Mouse (Mus musculus): ENCODE data around the gene Ptprk. TPM values are rescaled to one million over a fixed set of nuclear protein-coding genes. Genes with fewer than 3 reads are reported as not detected.

Ptprk gene
- polyA plus RNA-seq, 1 experiment from 2014 or later = 37.8 TPM

DNA sequence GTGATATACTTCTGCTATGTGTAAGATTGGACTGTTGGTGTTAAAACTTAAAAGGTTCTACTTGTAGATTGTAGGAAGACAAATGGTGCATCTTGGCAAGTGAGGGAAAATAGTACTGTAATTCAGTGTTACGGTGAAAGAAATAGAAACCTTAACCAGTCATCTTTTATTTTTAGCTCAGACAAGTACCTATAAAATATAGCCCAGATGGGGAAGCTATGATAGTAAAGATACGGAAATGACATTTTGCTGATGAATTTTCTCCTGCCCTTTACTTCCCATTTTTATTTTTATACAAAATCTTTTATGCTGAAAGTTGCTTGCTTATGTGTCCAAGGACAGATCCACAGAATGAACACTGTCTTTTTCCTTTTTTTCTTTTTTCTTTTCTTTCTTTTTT, 248.4 kb downstream of the Ptprk start:
- ATAC-seq (replicated peaks; ENCODE audit: low FRiP score) = no peak
- no peak overlapping the region for H3K27ac ChIP-seq
- WGBS = 85% methylated on average over 2 of the region's 2 CpGs
- no peaks in the 10 kb centered on the region for H3K9me3 ChIP-seq (replicated peaks)
- H3K27me3 ChIP-seq = no peaks in the 10 kb centered on the region
- no peaks in the 10 kb centered on the region for H3K36me3 ChIP-seq
- H3K9ac ChIP-seq = no peak overlapping the region
- no peaks in the 10 kb centered on the region for H3K4me1 ChIP-seq
- no peak overlapping the region for H3K4me3 ChIP-seq (replicated peaks)
- H3K4me2 ChIP-seq = no peak overlapping the region

DNA sequence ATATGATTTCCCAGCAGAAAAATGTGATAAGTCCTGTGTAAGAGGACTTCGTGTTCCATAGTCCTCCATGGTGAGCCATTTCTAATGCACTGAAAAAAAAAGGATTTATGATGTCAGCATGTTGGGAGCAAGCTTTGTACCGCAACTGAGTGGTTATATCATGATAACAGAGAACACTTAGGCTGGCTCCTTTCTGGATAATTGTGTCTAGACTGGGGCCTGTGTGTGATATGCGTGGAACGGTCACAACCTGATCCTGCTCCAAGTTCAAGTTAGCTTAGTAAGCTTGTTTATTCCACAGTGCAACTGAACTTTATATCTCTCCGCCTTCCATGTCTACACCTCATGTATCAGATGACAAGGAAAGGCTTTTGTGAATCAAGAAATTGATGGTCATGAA, 260.6 kb downstream of the Ptprk start:
- Histone ChIP-seq H3K9me3 (replicated peaks) (no peaks in the 10 kb centered on the region), H3K4me2 (no peak overlapping the region), H3K9ac (no peak overlapping the region), H3K27me3 (no peaks in the 10 kb centered on the region), H3K4me3 (replicated peaks) (no peak overlapping the region), H3K4me1 (no peaks in the 10 kb centered on the region), H3K27ac (no peak overlapping the region), H3K36me3 (no peaks in the 10 kb centered on the region)
- 85% methylated on average over 5 of the region's 5 CpGs for WGBS
- ATAC-seq (replicated peaks; ENCODE audit: low FRiP score) = no peak

DNA sequence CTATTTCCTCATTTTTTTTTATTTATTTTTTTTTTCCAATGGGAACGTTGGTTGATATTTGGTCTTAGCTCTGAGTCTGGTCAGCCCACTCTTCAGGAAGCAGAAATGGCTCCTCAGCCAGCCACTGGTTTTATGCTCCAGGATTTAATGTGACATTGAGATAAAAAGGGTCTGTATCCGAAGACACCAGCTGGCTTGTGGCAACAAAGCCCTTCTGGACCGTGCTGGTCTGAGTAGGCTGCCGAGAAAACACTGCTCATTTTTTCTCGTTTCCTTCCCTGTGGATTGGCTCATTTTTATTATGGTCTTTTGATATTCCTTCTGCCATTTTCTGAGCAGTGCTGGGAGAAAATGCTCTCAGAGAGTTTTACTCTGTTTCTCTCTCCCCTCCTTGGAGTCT, 263.9 kb downstream of the Ptprk start:
- no peaks in the 10 kb centered on the region for H3K9me3 ChIP-seq (replicated peaks)
- H3K27me3 ChIP-seq = no peaks in the 10 kb centered on the region
- ATAC-seq (replicated peaks; ENCODE audit: low FRiP score) = no peak
- no peaks in the 10 kb centered on the region for H3K36me3 ChIP-seq
- no peak overlapping the region for H3K9ac ChIP-seq
- H3K27ac ChIP-seq = no peak overlapping the region
- 56% methylated on average over 5 of the region's 5 CpGs for WGBS
- H3K4me1 ChIP-seq = no peaks in the 10 kb centered on the region
- no peak overlapping the region for H3K4me2 ChIP-seq
- H3K4me3 ChIP-seq (replicated peaks) = no peak overlapping the region

DNA sequence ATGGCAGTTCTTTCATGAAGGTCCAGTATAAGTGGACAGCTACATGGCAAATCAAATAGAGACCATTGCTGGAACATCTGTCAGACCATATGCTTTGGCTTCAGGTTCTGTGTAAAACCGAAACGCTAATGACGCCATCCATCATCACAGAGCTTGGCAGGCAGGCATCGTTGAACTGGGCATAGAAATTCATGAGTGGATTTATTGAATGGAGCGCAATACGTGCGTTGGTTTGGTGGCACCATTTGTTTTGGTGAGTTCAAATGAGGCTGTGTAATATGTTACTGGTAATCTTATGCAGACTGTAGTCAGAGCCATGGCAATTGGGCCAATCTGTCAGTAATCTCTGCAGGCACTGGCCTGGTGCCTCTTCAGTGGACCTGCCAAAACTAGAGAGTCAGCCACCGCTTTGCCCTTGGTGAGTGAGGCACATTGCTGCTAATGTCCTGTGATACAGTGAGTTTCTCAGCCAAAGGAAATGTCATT, 270.6 kb downstream of the Ptprk start:
- Histone ChIP-seq H3K36me3 (no peaks in the 10 kb centered on the region), H3K27me3 (no peaks in the 10 kb centered on the region), H3K27ac (no peak overlapping the region), H3K9me3 (replicated peaks) (no peaks in the 10 kb centered on the region), H3K9ac (no peak overlapping the region), H3K4me3 (replicated peaks) (no peak overlapping the region), H3K4me1 (no peaks in the 10 kb centered on the region), H3K4me2 (no peak overlapping the region)
- ATAC-seq (replicated peaks; ENCODE audit: low FRiP score) = no peak
- WGBS = 94% methylated on average over 8 of the region's 8 CpGs

DNA sequence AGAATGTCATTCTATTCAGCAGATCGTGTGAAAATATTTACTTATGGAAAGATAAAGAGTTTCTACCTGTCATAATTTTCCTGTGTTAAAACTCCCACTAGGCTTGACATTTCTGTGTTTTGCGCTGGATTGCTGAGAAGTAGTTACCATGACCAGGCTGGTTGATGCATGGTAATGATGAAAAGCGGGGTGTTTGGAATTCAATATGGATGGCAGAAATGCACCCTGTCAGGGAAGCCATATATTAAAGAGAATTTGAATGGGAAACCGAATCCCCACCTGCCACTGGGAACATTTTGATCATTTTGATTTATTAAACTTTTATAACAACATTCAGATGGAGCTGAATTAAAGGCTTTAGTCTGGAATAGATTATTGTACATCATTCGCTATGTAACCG, 290.7 kb downstream of the Ptprk start:
- no peaks in the 10 kb centered on the region for H3K36me3 ChIP-seq
- no peaks in the 10 kb centered on the region for H3K9me3 ChIP-seq (replicated peaks)
- H3K4me3 ChIP-seq (replicated peaks) = no peak overlapping the region
- no peaks in the 10 kb centered on the region for H3K4me1 ChIP-seq
- ATAC-seq (replicated peaks; ENCODE audit: low FRiP score) = no peak
- H3K9ac ChIP-seq = no peak overlapping the region
- no peak overlapping the region for H3K4me2 ChIP-seq
- no peaks in the 10 kb centered on the region for H3K27me3 ChIP-seq
- 72% methylated on average over 6 of the region's 6 CpGs for WGBS
- H3K27ac ChIP-seq = no peak overlapping the region

DNA sequence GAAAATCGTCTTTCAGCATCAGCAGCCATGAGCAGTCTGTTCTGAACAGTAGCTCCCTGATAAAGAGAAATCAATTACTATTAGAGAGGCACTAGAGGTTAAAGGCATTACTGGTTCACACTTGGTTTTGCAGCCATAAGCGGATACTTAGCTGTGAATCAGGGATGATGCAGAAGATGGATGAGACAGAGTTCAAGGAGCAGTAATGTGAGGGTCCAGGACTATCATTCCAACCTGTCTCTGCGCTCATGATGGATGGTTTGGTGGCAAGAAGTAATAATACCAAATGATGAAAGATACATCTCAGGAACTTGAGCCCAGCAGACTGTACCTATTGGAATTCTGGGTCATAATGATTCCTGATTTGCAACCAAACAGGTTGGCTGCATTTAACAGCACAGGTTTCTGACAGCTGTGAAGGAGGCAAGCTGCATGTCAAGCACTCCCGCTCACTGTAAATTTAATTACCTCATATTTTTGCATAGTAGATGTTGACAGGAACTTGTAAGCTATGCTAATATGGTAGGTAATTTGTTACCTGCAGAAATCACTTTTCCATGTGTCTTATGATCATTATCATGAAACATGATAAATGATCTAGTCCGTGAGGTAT, 291.6 kb downstream of the Ptprk start:
- Histone ChIP-seq H3K27me3 (no peaks in the 10 kb centered on the region), H3K9ac (no peak overlapping the region), H3K4me2 (no peak overlapping the region), H3K4me3 (replicated peaks) (no peak overlapping the region), H3K36me3 (no peaks in the 10 kb centered on the region), H3K27ac (no peak overlapping the region), H3K4me1 (no peaks in the 10 kb centered on the region), H3K9me3 (replicated peaks) (no peaks in the 10 kb centered on the region)
- WGBS = 72% methylated on average over 5 of the region's 5 CpGs
- no peak for ATAC-seq (replicated peaks; ENCODE audit: low FRiP score)

DNA sequence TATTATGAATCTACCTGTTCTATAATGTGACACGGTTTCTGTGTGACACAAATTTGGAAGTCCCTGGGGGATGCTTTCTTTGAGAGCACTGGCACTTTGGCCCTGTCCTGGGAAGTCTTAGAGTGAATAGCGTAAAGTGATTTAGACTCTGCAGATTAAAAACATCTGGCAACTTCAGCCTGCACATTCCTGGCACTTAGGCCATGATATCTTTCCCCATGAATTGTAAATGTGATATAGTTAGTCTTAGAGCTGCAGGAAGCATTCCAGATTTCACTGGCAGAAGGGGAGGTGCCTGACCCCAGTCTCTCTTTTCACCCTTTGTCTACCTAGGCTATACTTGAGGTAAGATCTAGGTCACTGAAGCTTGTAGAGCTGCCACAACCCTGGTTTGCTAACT, 295.2 kb downstream of the Ptprk start:
- H3K9me3 ChIP-seq (replicated peaks) = no peaks in the 10 kb centered on the region
- no peak overlapping the region for H3K27ac ChIP-seq
- no peak overlapping the region for H3K4me3 ChIP-seq (replicated peaks)
- 36% methylated on average over 2 of the region's 2 CpGs for WGBS
- no peak for ATAC-seq (replicated peaks; ENCODE audit: low FRiP score)
- H3K36me3 ChIP-seq = no peaks in the 10 kb centered on the region
- no peak overlapping the region for H3K4me2 ChIP-seq
- H3K27me3 ChIP-seq = no peaks in the 10 kb centered on the region
- H3K4me1 ChIP-seq = no peaks in the 10 kb centered on the region
- H3K9ac ChIP-seq = no peak overlapping the region

DNA sequence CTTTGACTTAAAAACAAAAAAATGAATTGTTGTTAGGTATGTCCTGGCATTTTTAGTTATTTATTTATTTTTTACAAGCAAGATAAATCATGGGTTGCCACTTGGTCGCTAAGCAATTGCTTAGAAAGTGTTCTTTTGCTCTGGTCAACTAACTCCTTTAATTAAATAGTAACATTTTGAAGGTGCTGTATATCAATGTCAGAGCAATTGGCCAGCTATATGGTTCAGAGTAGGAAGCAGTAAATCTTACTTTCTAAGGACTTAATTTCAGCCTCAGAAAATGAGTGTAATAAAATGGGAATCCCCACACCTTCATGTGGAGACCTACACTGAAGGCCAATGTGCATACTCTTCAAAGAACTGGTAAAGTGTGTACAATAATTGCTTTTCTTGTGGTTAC, 300.3 kb downstream of the Ptprk start:
- no peaks in the 10 kb centered on the region for H3K9me3 ChIP-seq (replicated peaks)
- peak; percentile 52; the same call in 1 of the 2 replicates for ATAC-seq (replicated peaks; ENCODE audit: low FRiP score)
- no peaks in the 10 kb centered on the region for H3K36me3 ChIP-seq
- H3K4me2 ChIP-seq = no peak overlapping the region
- no peak overlapping the region for H3K9ac ChIP-seq
- H3K4me1 ChIP-seq = 0 out of 2 replicates have a peak, but pooled peaks cover 3% of the 10 kb centered on the region
- WGBS = 14% methylated on average over 1 of the region's 1 CpGs
- no peak overlapping the region for H3K27ac ChIP-seq
- no peak overlapping the region for H3K4me3 ChIP-seq (replicated peaks)
- H3K27me3 ChIP-seq = no peaks in the 10 kb centered on the region

DNA sequence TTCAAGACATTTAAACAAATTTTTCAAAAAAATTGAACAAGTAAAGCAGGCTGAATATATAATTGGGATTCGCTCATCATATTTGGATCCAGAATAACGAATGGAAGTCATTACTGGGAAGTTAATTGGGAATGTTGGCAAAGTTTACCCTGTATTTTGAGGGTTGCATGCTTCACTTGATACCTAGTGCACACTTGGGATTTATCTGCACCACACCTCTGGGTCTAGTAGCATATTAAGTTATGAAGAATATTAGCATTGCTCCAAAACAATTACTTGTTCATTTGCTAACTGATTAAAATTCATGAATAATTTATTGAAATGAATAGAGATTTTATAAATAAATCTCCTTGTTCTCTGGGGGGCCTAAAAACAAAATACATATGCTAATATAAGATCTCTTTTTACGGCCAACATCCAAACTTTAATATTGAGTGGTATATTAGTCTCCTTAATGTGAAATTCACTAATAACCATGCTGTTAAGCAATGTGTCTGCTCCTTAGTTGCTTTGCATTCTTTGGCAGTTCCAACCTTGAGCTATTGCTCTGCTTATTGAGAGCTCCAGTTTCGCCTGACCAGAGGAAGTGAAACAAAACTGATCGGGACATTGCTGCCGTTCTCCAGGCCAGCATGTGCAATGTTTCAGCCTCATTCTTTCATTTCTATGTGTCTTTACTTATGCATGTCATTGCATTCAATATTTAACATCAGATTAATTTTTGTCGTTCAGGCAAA, 305.3 kb downstream of the Ptprk start:
- no peak for ATAC-seq (replicated peaks; ENCODE audit: low FRiP score)
- H3K4me1 ChIP-seq = 0 out of 2 replicates have a peak, but pooled peaks cover 2% of the 10 kb centered on the region
- no peaks in the 10 kb centered on the region for H3K27me3 ChIP-seq
- H3K9me3 ChIP-seq (replicated peaks) = no peaks in the 10 kb centered on the region
- WGBS = 85% methylated on average over 7 of the region's 7 CpGs
- H3K9ac ChIP-seq = no peak overlapping the region
- no peaks in the 10 kb centered on the region for H3K36me3 ChIP-seq
- H3K4me2 ChIP-seq = no peak overlapping the region
- H3K4me3 ChIP-seq (replicated peaks) = no peak overlapping the region
- H3K27ac ChIP-seq = no peak overlapping the region

DNA sequence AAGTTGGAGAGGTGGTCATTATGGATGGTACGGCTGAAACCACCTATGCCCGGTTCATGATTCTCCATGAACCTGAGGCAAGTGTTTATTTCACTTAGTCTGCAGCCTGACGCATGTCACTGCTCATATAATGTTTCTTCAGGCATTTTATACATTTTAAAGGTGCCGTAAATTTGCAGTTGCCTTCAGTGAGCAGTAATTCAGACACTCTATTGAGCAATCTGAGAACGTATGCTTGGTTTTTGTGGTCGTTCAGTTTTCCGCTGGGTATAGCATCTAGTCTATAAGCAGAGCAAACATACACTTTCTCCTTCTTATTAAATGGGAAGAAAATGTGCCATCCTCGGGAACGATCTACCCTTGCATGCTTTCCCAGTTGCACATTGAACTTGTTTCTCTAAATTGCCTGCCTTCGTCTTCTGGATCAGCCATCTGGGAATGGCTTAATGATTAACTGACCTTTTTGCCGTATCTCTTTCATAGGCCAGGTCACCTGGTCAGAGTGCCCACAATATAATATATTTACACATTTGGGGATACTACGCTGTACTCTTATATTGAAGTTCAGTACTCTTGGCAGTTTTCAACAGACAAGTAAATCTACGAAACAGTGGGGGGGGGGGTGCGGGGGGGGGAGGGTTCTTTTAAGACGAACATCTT, 313.1 kb downstream of the Ptprk start:
- no peaks in the 10 kb centered on the region for H3K36me3 ChIP-seq
- peak overlapping the region; percentile 23; the same call in 1 of the 2 replicates for H3K4me2 ChIP-seq
- H3K4me3 ChIP-seq (replicated peaks) = no peak overlapping the region
- no peak for ATAC-seq (replicated peaks; ENCODE audit: low FRiP score)
- no peaks in the 10 kb centered on the region for H3K9me3 ChIP-seq (replicated peaks)
- H3K27me3 ChIP-seq = no peaks in the 10 kb centered on the region
- 49% methylated on average over 15 of the region's 15 CpGs for WGBS
- H3K27ac ChIP-seq = no peak overlapping the region
- H3K9ac ChIP-seq = no peak overlapping the region
- peaks cover 8% of the 10 kb centered on the region; the same call in 1 of the 2 replicates for H3K4me1 ChIP-seq

DNA sequence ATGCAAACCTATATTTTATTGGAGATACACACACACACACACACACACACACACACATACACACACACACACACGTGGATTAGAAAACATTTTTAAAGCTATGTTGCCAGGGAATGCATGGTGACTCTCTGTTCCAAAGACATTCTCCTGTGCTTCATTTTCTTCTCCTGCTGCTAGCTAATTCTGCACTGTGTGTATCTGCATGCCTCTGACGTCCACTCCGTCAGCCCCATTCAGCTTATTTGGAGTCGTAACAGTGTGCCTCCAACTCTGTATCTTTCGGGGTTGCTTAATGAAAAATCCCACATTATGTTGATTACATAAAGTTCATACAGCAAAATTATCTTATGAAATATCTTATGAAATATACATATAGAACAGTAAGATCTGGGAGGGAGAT, 316.5 kb downstream of the Ptprk start:
- no peak overlapping the region for H3K4me2 ChIP-seq
- no peaks in the 10 kb centered on the region for H3K36me3 ChIP-seq
- no peaks in the 10 kb centered on the region for H3K9me3 ChIP-seq (replicated peaks)
- no peaks in the 10 kb centered on the region for H3K27me3 ChIP-seq
- WGBS = 92% methylated on average over 5 of the region's 5 CpGs
- H3K4me3 ChIP-seq (replicated peaks) = no peak overlapping the region
- H3K4me1 ChIP-seq = peaks cover 15% of the 10 kb centered on the region; the same call in 1 of the 2 replicates
- ATAC-seq (replicated peaks; ENCODE audit: low FRiP score) = no peak
- H3K9ac ChIP-seq = no peak overlapping the region
- no peak overlapping the region for H3K27ac ChIP-seq
